Comparison of ENCODE assay signal across 23 mouse cellular contexts in the genomic region with DNA sequence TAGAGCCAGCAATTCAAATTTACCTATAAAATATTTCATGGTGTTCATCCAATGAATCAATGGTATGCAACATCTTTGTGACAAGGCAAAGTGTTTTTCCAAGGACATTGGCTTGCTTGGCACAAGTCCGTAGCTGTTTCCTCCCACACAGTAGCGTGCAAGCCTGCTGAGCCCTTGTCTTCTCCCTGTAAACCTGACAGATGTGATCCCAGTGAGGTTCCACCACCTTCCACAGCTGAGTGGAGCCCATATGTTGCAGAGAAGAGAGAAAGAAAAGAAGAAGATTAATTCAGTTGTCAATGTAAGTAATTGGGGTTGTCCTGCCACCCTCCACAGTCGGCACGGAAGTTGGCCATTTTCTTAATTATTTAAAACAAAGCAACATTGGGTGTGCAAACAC.
DNase-seq lines count a peak whose midpoint lies in the region; ATAC-seq lines count a peak whose summit lies in the region.
"Had no signal": no experiment of that assay in that cellular context is flagged by ENCODE, and none has a peak within 500 bp of the region (broad histone marks: within the 10 kb centered on the region; RNA-seq: fewer than 3 reads in every experiment).

No protein-coding gene starts in this region.

- no peak overlapping the region for H3K4me3 ChIP-seq in hindbrain, embryonic 11.5 days (ENCODE audit: low read depth, low read length)
- no peak overlapping the region for H3K4me3 ChIP-seq in hindbrain, embryonic 12.5 days
- no peak overlapping the region for H3K4me3 ChIP-seq in neural tube, embryonic 15.5 days (replicated peaks)
- H3K4me3 ChIP-seq: forebrain, embryonic 13.5 days; limb, embryonic 13.5 days; liver, embryonic 12.5 days; midbrain, embryonic 12.5 days; neural tube, embryonic 12.5 days; stomach, embryonic 15.5 days had no signal

- H3K9ac ChIP-seq in hindbrain, embryonic 11.5 days (ENCODE audit: low read depth, low read length) = no peak overlapping the region
- no peak overlapping the region for H3K9ac ChIP-seq in hindbrain, embryonic 12.5 days
- H3K9ac ChIP-seq in neural tube, embryonic 15.5 days (replicated peaks) = no peak overlapping the region
- H3K9ac ChIP-seq: forebrain, embryonic 13.5 days; limb, embryonic 13.5 days; liver, embryonic 12.5 days; midbrain, embryonic 12.5 days; neural tube, embryonic 12.5 days; stomach, embryonic 15.5 days had no signal

- WGBS in hindbrain, embryonic 11.5 days = 64% methylated on average over 4 of the region's 4 CpGs
- WGBS in hindbrain, embryonic 12.5 days = 44% methylated on average over 4 of the region's 4 CpGs
- WGBS in neural tube, embryonic 15.5 days = 62% methylated on average over 4 of the region's 4 CpGs

- no peak overlapping the region for H3K4me2 ChIP-seq in hindbrain, embryonic 11.5 days (replicated peaks; ENCODE audit: low read depth, low read length)
- H3K4me2 ChIP-seq in hindbrain, embryonic 12.5 days (replicated peaks) = no peak overlapping the region
- no peak overlapping the region for H3K4me2 ChIP-seq in neural tube, embryonic 15.5 days
- H3K4me2 ChIP-seq: forebrain, embryonic 13.5 days; limb, embryonic 13.5 days; liver, embryonic 12.5 days; midbrain, embryonic 12.5 days; neural tube, embryonic 12.5 days; stomach, embryonic 15.5 days had no signal

- no peaks in the 10 kb centered on the region for H3K4me1 ChIP-seq in hindbrain, embryonic 11.5 days (replicated peaks; ENCODE audit: control insufficient read depth, insufficient read depth, low read length)
- H3K4me1 ChIP-seq in hindbrain, embryonic 12.5 days = no peaks in the 10 kb centered on the region
- H3K4me1 ChIP-seq in neural tube, embryonic 15.5 days = no peaks in the 10 kb centered on the region
- H3K4me1 ChIP-seq: forebrain, embryonic 13.5 days; limb, embryonic 13.5 days; liver, embryonic 12.5 days; midbrain, embryonic 12.5 days; neural tube, embryonic 12.5 days; stomach, embryonic 15.5 days had no signal

- DNase-seq in hindbrain, embryonic 11.5 days (ENCODE audit: low spot score) = peak; percentile 1
- DNase-seq in neural tube, embryonic 10.5 days (ENCODE audit: extremely low spot score, low spot score) = peak; percentile 13
- peak; percentile 10 to 34 for DNase-seq in cerebellum, postnatal 14 days
- DNase-seq in mesoderm, embryonic 11.5 days (ENCODE audit: low read depth, low spot score) = peak; percentile 6
- DNase-seq in layer of hippocampus, postnatal 25 days (ENCODE audit: extremely low spot score in 1 of 2, low spot score in 1 of 2) = no peak
- DNase-seq: adrenal gland, postnatal 10 days; embryo, embryonic 11 days; kidney, adult 18-20 months; kidney, postnatal 10 days; layer of hippocampus, postnatal 36 days; lung, adult 18-20 months; lung, postnatal 10 days; thymus, adult 2 months; thymus, postnatal 4 days had no signal

- no peak for ATAC-seq in hindbrain, embryonic 11.5 days (ENCODE audit: low FRiP score)
- ATAC-seq in hindbrain, embryonic 12.5 days (ENCODE audit: low FRiP score) = no peak
- no peak for ATAC-seq in neural tube, embryonic 15.5 days (ENCODE audit: low FRiP score)
- ATAC-seq: activated CD4-positive, CD25-positive, alpha-beta regulatory T cell, adult 4 months; forebrain, embryonic 13.5 days; liver, embryonic 12.5 days had no signal

- H3K27ac ChIP-seq in hindbrain, embryonic 11.5 days (ENCODE audit: low read depth, low read length) = no peak overlapping the region
- H3K27ac ChIP-seq in hindbrain, embryonic 12.5 days = no peak overlapping the region
- H3K27ac ChIP-seq in neural tube, embryonic 15.5 days (replicated peaks) = no peak overlapping the region
- H3K27ac ChIP-seq: forebrain, embryonic 13.5 days; limb, embryonic 13.5 days; liver, embryonic 12.5 days; midbrain, embryonic 12.5 days; neural tube, embryonic 12.5 days; stomach, embryonic 15.5 days had no signal

- no peaks in the 10 kb centered on the region for H3K9me3 ChIP-seq in hindbrain, embryonic 11.5 days (ENCODE audit: control insufficient read depth, low read length)
- no peaks in the 10 kb centered on the region for H3K9me3 ChIP-seq in hindbrain, embryonic 12.5 days (replicated peaks)
- H3K9me3 ChIP-seq in neural tube, embryonic 15.5 days (replicated peaks) = no peaks in the 10 kb centered on the region
- H3K9me3 ChIP-seq: forebrain, embryonic 13.5 days; limb, embryonic 13.5 days; liver, embryonic 12.5 days; midbrain, embryonic 12.5 days; neural tube, embryonic 12.5 days; stomach, embryonic 15.5 days had no signal

- no peaks in the 10 kb centered on the region for H3K36me3 ChIP-seq in hindbrain, embryonic 11.5 days (ENCODE audit: control insufficient read depth, insufficient read depth, low read length)
- H3K36me3 ChIP-seq in hindbrain, embryonic 12.5 days = no peaks in the 10 kb centered on the region
- H3K36me3 ChIP-seq in neural tube, embryonic 15.5 days = no peaks in the 10 kb centered on the region
- H3K36me3 ChIP-seq: limb, embryonic 13.5 days; liver, embryonic 12.5 days; midbrain, embryonic 12.5 days; neural tube, embryonic 12.5 days; stomach, embryonic 15.5 days had no signal

- H3K27me3 ChIP-seq in hindbrain, embryonic 11.5 days (ENCODE audit: control insufficient read depth, insufficient read depth, low read length) = no peaks in the 10 kb centered on the region
- no peaks in the 10 kb centered on the region for H3K27me3 ChIP-seq in hindbrain, embryonic 12.5 days
- H3K27me3 ChIP-seq in neural tube, embryonic 15.5 days (replicated peaks) = no peaks in the 10 kb centered on the region
- H3K27me3 ChIP-seq: forebrain, embryonic 13.5 days; limb, embryonic 13.5 days; liver, embryonic 12.5 days; midbrain, embryonic 12.5 days; neural tube, embryonic 12.5 days; stomach, embryonic 15.5 days had no signal

Comparison
In these comparisons a context has a peak if more than half of its experiments do, and no peak if none do; other contexts are left out.
1. DNase-seq: peak in hindbrain, embryonic 11.5 days (single experiment), neural tube, embryonic 10.5 days (single experiment), cerebellum, postnatal 14 days (2 of 2) and mesoderm, embryonic 11.5 days (single experiment); none in layer of hippocampus, postnatal 25 days (0 of 2).